Mouse (Mus musculus): ENCODE measurements at regions not wholly inside any gene's neighbourhood (a gene's known extent, or its start where the extent isn't known, plus 50 kb on each side); places are given as distances from the start of the nearest gene placed in this dataset.

DNA sequence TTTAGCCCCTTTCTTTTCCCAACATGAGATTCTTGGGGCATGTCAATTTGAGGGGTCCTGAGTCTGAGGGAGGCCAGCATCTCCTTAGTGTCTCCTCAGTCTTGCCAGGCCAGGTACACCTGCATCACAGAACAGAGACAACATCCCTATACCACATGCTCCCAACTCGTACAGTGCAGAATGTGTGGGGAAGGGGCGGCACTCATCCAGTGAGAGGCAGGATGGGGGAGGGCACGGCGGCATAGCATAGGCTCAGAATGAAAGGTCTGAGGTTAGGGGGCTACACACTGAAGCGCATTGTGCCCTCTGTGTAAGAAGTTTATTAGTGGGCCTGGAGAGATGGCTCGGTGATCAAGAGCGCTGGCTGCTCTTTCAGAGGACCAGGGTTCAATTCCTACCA, 256.4 kb upstream of the Hs6st1 start:
- no peak for TF ChIP-seq CTCF (IDR thresholded peaks at IDR 0.05; ENCODE audit: extremely low read depth, insufficient read length, insufficient replicate concordance, low read depth, low read length)
- no peak for TF ChIP-seq POLR2A (IDR thresholded peaks at IDR 0.05; ENCODE audit: low read depth, low read length)
- no peak overlapping the region for H3K4me3 ChIP-seq (ENCODE audit: low read depth, low read length)
- H3K4me1 ChIP-seq (ENCODE audit: control insufficient read depth, insufficient read depth, insufficient read length, low read length), result peaks cover 2% of the 10 kb centered on the region; the same call in 1 of the 2 replicates
- WGBS, result 94% methylated on average over 7 of the region's 7 CpGs
- H3K36me3 ChIP-seq (ENCODE audit: control insufficient read depth, insufficient read depth, low read length), result no peaks in the 10 kb centered on the region
- no peaks in the 10 kb centered on the region for H3K27me3 ChIP-seq (ENCODE audit: control insufficient read depth, insufficient read depth, low read length)
- H3K27ac ChIP-seq (ENCODE audit: insufficient read depth, low read depth, low read length), result no peak overlapping the region

DNA sequence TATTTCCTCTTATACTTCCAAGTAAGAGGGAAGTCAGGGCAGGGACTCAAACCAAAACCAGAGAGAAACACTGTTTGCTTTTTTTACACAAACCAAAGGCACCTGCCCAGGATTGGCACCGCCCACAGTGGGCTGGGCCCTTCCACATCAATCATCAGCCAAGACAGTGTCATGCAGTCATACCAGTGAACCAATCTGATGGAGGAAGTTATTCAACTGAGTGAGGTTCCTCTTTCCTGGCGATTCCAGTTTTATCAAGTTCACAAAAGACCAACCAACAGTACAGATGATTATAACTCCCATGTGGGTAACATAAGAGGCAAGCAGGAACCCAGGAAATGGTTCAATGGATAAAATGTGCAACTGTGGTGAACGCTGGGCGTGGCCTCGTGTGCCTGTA, 254.6 kb upstream of the Hs6st1 start:
- Histone ChIP-seq H3K27ac (ENCODE audit: insufficient read depth, low read depth, low read length) (no peak overlapping the region), H3K4me1 (ENCODE audit: control insufficient read depth, insufficient read depth, insufficient read length, low read length) (peaks cover 2% of the 10 kb centered on the region; the same call in 1 of the 2 replicates), H3K36me3 (ENCODE audit: control insufficient read depth, insufficient read depth, low read length) (no peaks in the 10 kb centered on the region), H3K27me3 (ENCODE audit: control insufficient read depth, insufficient read depth, low read length) (no peaks in the 10 kb centered on the region), H3K4me3 (ENCODE audit: low read depth, low read length) (no peak overlapping the region)
- WGBS, result 68% methylated on average over 5 of the region's 5 CpGs
- TF ChIP-seq CTCF (IDR thresholded peaks at IDR 0.05; ENCODE audit: extremely low read depth, insufficient read length, insufficient replicate concordance, low read depth, low read length) (no peak), POLR2A (IDR thresholded peaks at IDR 0.05; ENCODE audit: low read depth, low read length) (no peak)

GRCm38 (mm10) chr1:35814207-35814606, 254.0 kb upstream of the Hs6st1 start:
- Histone ChIP-seq H3K4me3 (ENCODE audit: low read depth, low read length) (no peak overlapping the region), H3K27me3 (ENCODE audit: control insufficient read depth, insufficient read depth, low read length) (no peaks in the 10 kb centered on the region), H3K4me1 (ENCODE audit: control insufficient read depth, insufficient read depth, insufficient read length, low read length) (peaks cover 2% of the 10 kb centered on the region; the same call in 1 of the 2 replicates), H3K36me3 (ENCODE audit: control insufficient read depth, insufficient read depth, low read length) (no peaks in the 10 kb centered on the region), H3K27ac (ENCODE audit: insufficient read depth, low read depth, low read length) (no peak overlapping the region)
- no peak for TF ChIP-seq CTCF (IDR thresholded peaks at IDR 0.05; ENCODE audit: extremely low read depth, insufficient read length, insufficient replicate concordance, low read depth, low read length)
- WGBS, result 85% methylated on average over 9 of the region's 9 CpGs

GRCm38 (mm10) chr1:35814751-35815150, 253.4 kb upstream of the Hs6st1 start:
- no peaks in the 10 kb centered on the region for H3K36me3 ChIP-seq (ENCODE audit: control insufficient read depth, insufficient read depth, low read length)
- no peak for TF ChIP-seq CTCF (IDR thresholded peaks at IDR 0.05; ENCODE audit: extremely low read depth, insufficient read length, insufficient replicate concordance, low read depth, low read length)
- no peak for TF ChIP-seq POLR2A (IDR thresholded peaks at IDR 0.05; ENCODE audit: low read depth, low read length)
- 64% methylated on average over 3 of the region's 3 CpGs for WGBS
- H3K4me3 ChIP-seq (ENCODE audit: low read depth, low read length), result no peak overlapping the region
- H3K27me3 ChIP-seq (ENCODE audit: control insufficient read depth, insufficient read depth, low read length), result no peaks in the 10 kb centered on the region
- H3K4me1 ChIP-seq (ENCODE audit: control insufficient read depth, insufficient read depth, insufficient read length, low read length), result peaks cover 2% of the 10 kb centered on the region; the same call in 1 of the 2 replicates
- H3K27ac ChIP-seq (ENCODE audit: insufficient read depth, low read depth, low read length), result no peak overlapping the region

DNA sequence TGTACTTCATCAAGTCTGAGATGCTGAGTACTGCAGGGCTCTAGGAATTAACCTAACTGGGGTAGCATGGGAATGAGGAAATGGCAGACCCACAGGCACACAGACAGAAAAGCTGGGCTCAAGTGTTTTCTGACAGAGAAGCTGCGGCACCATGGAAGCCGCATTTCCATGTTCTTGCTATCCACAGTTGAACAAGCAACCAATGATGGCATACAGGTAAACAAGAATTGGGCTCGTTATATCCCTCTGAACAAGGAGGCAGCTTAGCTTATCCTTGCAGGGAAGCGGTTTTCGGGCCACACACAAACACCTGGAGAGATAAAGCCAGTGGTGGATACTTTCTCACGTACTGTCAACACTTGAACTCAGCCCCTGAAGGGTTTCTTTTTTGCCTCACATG, 246.4 kb upstream of the Hs6st1 start:
- Histone ChIP-seq H3K27ac (ENCODE audit: insufficient read depth, low read depth, low read length) (no peak overlapping the region), H3K4me1 (ENCODE audit: control insufficient read depth, insufficient read depth, insufficient read length, low read length) (peaks cover 2% of the 10 kb centered on the region; the same call in 1 of the 2 replicates), H3K36me3 (ENCODE audit: control insufficient read depth, insufficient read depth, low read length) (no peaks in the 10 kb centered on the region), H3K27me3 (ENCODE audit: control insufficient read depth, insufficient read depth, low read length) (no peaks in the 10 kb centered on the region), H3K4me3 (ENCODE audit: low read depth, low read length) (no peak overlapping the region)
- TF ChIP-seq POLR2A (IDR thresholded peaks at IDR 0.05; ENCODE audit: low read depth, low read length) (no peak), CTCF (IDR thresholded peaks at IDR 0.05; ENCODE audit: extremely low read depth, insufficient read length, insufficient replicate concordance, low read depth, low read length) (no peak)
- 87% methylated on average over 6 of the region's 6 CpGs for WGBS

DNA sequence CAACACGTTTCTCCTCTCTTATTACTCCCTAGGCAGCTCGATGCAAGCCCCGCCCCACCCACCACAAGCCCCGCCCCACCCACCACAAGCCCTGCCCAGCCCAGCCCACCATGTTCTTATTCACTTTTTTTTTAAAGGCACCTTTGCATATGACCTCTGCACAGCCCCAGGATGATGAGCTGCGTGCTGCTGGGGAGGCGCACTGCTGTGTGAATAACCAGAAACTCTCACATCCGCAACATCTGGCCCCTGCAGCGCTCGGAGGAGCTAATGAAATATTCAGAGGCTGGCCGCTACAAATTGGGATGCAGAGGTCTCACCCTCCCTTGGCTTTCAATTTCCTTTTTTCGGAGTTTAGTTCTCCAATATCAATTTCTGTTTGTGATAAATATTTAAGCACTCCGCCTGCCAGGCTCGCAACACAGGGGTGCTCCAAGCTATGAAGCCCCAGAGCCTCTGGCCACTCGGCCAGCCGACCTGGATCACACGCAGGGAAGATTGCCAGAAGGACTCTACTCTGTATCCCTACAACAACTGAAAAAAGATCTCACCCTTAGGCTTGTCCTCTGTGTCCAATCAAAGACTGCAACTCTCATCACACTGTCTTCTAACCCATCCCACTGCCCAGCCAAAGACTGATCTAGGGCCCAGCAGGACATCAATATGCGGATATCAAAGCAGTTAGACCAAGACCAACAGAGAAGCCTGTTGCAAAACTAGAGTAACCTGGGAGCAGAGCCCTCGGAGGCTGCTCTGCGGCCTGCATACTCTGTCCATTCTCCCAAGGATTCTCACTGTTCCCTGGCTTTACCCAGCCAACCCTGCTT, 245.6 kb upstream of the Hs6st1 start:
- Histone ChIP-seq H3K27ac (ENCODE audit: insufficient read depth, low read depth, low read length) (no peak overlapping the region), H3K27me3 (ENCODE audit: control insufficient read depth, insufficient read depth, low read length) (no peaks in the 10 kb centered on the region), H3K36me3 (ENCODE audit: control insufficient read depth, insufficient read depth, low read length) (no peaks in the 10 kb centered on the region), H3K4me1 (ENCODE audit: control insufficient read depth, insufficient read depth, insufficient read length, low read length) (peaks cover 2% of the 10 kb centered on the region; the same call in 1 of the 2 replicates), H3K4me3 (ENCODE audit: low read depth, low read length) (no peak overlapping the region)
- TF ChIP-seq POLR2A (IDR thresholded peaks at IDR 0.05; ENCODE audit: low read depth, low read length) (no peak), CTCF (IDR thresholded peaks at IDR 0.05; ENCODE audit: extremely low read depth, insufficient read length, insufficient replicate concordance, low read depth, low read length) (no peak)
- WGBS, result 61% methylated on average over 19 of the region's 19 CpGs

DNA sequence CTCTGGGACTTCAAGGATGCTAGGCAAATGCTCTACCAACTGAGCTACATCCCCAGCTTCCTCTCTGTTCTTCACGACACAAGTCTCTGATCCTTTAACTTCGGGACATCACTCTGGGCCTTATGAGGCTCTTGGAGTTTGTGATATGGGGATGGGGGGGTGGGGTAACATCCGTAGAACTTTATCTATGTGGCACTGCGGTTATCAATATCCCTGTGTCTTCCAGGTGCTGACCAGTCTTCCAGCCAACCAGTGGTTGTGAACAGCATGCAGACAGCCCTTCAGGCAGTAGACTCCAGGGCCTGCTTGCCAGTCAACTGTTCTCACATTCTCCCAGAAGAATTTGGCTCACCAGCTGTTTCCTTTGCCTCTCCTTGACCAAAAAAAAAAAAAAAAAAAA, 244.7 kb upstream of the Hs6st1 start:
- Histone ChIP-seq H3K4me3 (ENCODE audit: low read depth, low read length) (no peak overlapping the region), H3K4me1 (ENCODE audit: control insufficient read depth, insufficient read depth, insufficient read length, low read length) (peaks cover 2% of the 10 kb centered on the region; the same call in 1 of the 2 replicates), H3K27ac (ENCODE audit: insufficient read depth, low read depth, low read length) (no peak overlapping the region), H3K27me3 (ENCODE audit: control insufficient read depth, insufficient read depth, low read length) (no peaks in the 10 kb centered on the region), H3K36me3 (ENCODE audit: control insufficient read depth, insufficient read depth, low read length) (no peaks in the 10 kb centered on the region)
- 86% methylated on average over 4 of the region's 4 CpGs for WGBS
- no peak for TF ChIP-seq CTCF (IDR thresholded peaks at IDR 0.05; ENCODE audit: extremely low read depth, insufficient read length, insufficient replicate concordance, low read depth, low read length)
- TF ChIP-seq POLR2A (IDR thresholded peaks at IDR 0.05; ENCODE audit: low read depth, low read length), result no peak
